Mouse (Mus musculus) limb, embryonic 12.5 days (tissue): Measurements from ENCODE around the gene Olfr1204. TPM values are rescaled to one million over a fixed set of nuclear protein-coding genes. Genes with fewer than 3 reads are reported as not detected.

ENCODE experiments used
- ATAC-seq: fragments of 200-750 bp; cut with Nextera tagmentation; 2 replicates; pipeline ENCODE4 v1.8.0; 2017; ENCODE audit warnings: low read depth, moderate TSS enrichment; ENCODE audit not compliant: insufficient number of reproducible peaks, insufficient read depth, low FRiP score, low TSS enrichment
- H3K27ac ChIP-seq: fragments of 300-500 bp; sonication (generic); 2 replicates; pipeline ENCODE4 v1.5.1; 2016; ENCODE audit warnings: mild to moderate bottlenecking, moderate library complexity
- H3K27me3 ChIP-seq: fragments of 300-500 bp; sonication (generic); 2 replicates; pipeline ENCODE4 v1.6.1; 2016; ENCODE audit warnings: mild to moderate bottlenecking, moderate library complexity
- H3K36me3 ChIP-seq: fragments of 300-500 bp; sonication (generic); 2 replicates; pipeline ENCODE4 v1.6.1; 2016; ENCODE audit warnings: mild to moderate bottlenecking, moderate library complexity
- H3K4me1 ChIP-seq: fragments of 300-500 bp; sonication (generic); replicated peaks from 2 replicates; pipeline ENCODE4 v1.6.1; 2016
- H3K4me2 ChIP-seq: fragments of 300-500 bp; sonication (generic); 2 replicates; pipeline ENCODE4 v1.6.1; 2016; ENCODE audit warnings: mild to moderate bottlenecking, moderate library complexity
- H3K4me3 ChIP-seq: fragments of 300-500 bp; sonication (generic); replicated peaks from 2 replicates; pipeline ENCODE4 v1.5.1; 2016; ENCODE audit warnings: mild to moderate bottlenecking
- H3K9ac ChIP-seq: fragments of 300-500 bp; sonication (generic); replicated peaks from 2 replicates; pipeline ENCODE4 v1.6.1; 2016; ENCODE audit warnings: mild to moderate bottlenecking, moderate library complexity
- H3K9me3 ChIP-seq: fragments of 300-500 bp; sonication (generic); 2 replicates; pipeline ENCODE4 v1.6.1; 2016; ENCODE audit warnings: mild to moderate bottlenecking, moderate library complexity
- WGBS: fragments of 180-500 bp; shearing (Covaris S2); methylation state at CpG from one replicate; pipeline ENCODE4 v1.1.7; 2016; 5-methylcytosine and 5-hydroxymethylcytosine counted together
- polyA plus RNA-seq: library from polyadenylated mRNA; unstranded; fragments of >200 nt; fragmentation: Nextera tagmentation; extraction: Ambion mirVana; gene quantifications from 2 replicates; pipeline ENCODE4 v1.2.1, GENCODE M21; 2016

The Olfr1204 gene
- polyA plus RNA-seq, result not detected in 2 replicates

DNA sequence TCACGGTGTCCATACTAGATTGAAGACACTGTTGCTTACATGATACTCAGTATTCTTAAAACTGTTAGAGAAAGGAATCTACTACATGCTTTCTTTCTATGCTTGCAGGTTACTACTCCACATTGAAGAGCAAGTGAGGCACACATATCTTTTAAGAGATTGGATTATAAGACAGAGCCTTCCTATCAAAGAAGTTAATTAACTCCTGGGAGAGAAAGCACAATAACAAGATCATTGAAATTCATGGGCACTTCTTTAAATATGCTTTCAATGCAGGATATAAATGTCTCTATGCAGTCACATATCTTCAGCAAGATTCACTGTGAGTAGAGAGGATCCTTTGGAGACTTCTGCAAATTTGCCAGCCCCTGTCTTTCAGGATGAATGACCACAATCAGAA lies at the start of gene Olfr1204:
Gene Olfr1204, plus strand, starts transcription at position 301 of the 400 bp plus-strand sequence.
- H3K4me3 ChIP-seq, result no peak within 1 kb of the TSS
- H3K9ac ChIP-seq, result no peak within 1 kb of the TSS
- H3K27ac ChIP-seq, result no peak within 1 kb of the TSS
- ATAC-seq, result no peak
- 88% methylated on average over 1 of the region's 1 CpGs for WGBS
- H3K27me3 ChIP-seq, result no peaks in the 10 kb centered on the region
- no peaks in the 10 kb centered on the region for H3K4me1 ChIP-seq
- no peak within 1 kb of the TSS for H3K4me2 ChIP-seq
- no peaks in the 10 kb centered on the region for H3K9me3 ChIP-seq
- no peaks in the 10 kb centered on the region for H3K36me3 ChIP-seq

DNA sequence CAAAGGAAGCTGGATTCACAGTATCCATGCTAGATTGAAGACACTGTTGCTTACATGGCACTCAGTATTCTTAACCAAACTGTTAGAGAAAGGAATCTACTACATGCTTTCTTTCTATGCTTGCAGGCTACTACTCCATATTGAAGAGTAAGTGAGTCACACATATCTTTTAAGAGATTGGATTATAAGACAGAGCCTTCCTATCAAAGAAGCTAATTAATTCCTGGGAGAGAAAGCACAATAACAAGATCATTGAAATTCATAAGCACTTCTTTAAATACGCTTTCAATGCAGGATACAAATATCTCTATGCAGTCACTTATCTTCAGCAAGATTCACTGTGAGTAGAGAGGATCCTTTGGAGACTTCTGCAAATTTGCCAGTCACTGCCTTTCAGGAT lies 34.9 kb upstream of the Olfr1204 start, which contains the start of gene Olfr1202:
Gene Olfr1202, plus strand, starts transcription at position 301 of the 400 bp plus-strand sequence.
- ATAC-seq, result no peak
- 79% methylated on average over 1 of the region's 1 CpGs for WGBS
- H3K27ac ChIP-seq, result no peak within 1 kb of the TSS

DNA sequence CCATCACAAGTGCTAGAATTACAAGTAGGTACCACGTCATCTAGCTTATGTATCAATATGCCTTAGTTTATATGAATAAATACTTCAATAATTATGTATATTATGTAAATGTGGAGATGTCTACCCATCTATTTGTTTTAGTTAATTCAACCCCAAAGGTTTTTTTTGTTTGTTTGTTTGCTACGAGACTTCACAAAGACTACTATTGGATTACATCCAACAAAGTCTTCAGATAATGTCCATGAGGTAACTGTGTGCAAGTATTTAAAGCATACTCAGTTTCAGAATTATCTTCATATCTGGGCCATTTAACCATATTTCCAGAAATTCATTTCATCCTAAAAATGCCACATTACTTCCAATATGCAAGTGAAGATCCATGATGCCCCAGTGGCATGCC lies 19.7 kb upstream of the Olfr1204 start, which contains the start of gene Olfr1205:
Gene Olfr1205, plus strand, starts transcription at position 301 of the 400 bp plus-strand sequence.
- Histone ChIP-seq H3K4me2 (no peak within 1 kb of the TSS), H3K36me3 (no peaks in the 10 kb centered on the region), H3K9me3 (no peaks in the 10 kb centered on the region), H3K27me3 (no peaks in the 10 kb centered on the region), H3K27ac (no peak within 1 kb of the TSS), H3K9ac (no peak within 1 kb of the TSS), H3K4me3 (no peak within 1 kb of the TSS), H3K4me1 (no peaks in the 10 kb centered on the region)
- 85% methylated on average over 2 of the region's 2 CpGs for WGBS
- ATAC-seq, result no peak

More for the DNA sequence above, 34.9 kb upstream of the Olfr1204 start, which contains the start of gene Olfr1202:
- no peaks in the 10 kb centered on the region for H3K4me1 ChIP-seq
- H3K9me3 ChIP-seq, result no peaks in the 10 kb centered on the region
- H3K9ac ChIP-seq, result no peak within 1 kb of the TSS
- no peak within 1 kb of the TSS for H3K4me2 ChIP-seq
- no peaks in the 10 kb centered on the region for H3K27me3 ChIP-seq
- no peaks in the 10 kb centered on the region for H3K36me3 ChIP-seq
- no peak within 1 kb of the TSS for H3K4me3 ChIP-seq

DNA sequence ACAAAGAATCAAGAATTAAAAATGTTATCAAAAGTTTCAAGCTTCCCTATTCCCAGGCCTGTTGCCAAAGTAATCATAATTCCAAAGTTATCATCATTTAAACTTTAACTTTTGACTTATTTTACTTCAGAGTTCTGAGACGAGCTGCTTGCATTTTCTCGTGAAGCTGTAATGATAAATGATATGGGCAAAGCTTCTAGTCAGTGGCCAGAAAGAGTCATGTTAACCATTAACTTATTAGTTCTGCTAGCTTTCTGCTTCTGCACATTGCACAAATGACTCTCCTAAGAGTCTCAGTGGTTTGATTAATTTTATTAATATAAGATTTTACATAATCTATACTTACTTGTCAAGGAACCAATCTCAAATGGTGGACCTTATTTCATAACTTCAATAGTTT lies 10.6 kb upstream of the Olfr1204 start:
- no peaks in the 10 kb centered on the region for H3K4me1 ChIP-seq
- WGBS, result 89% methylated on average over 2 of the region's 2 CpGs
- no peaks in the 10 kb centered on the region for H3K36me3 ChIP-seq
- ATAC-seq, result no peak
- H3K9me3 ChIP-seq, result no peaks in the 10 kb centered on the region
- H3K4me3 ChIP-seq, result no peak overlapping the region
- no peak overlapping the region for H3K9ac ChIP-seq
- no peak overlapping the region for H3K27ac ChIP-seq
- no peaks in the 10 kb centered on the region for H3K27me3 ChIP-seq
- no peak overlapping the region for H3K4me2 ChIP-seq

DNA sequence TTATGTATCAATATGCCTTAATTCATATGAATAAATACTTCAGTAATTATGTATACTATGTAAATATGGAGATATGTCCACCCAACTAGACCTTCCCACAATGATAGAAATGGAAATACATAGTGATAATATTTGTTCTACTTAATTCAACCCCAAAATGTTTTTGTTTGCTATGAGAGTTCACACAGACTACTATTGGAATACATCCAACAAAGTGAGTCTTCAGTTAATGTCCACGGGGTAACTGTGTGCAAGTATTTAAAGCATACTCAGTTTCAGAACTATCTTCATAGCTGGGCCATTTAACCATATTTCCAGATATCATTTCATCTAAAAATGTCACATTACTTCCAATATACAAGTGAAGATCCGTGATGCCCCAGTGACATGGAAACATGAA lies 13.8 kb downstream of the Olfr1204 start, which contains the start of gene Olfr1206:
Gene Olfr1206, plus strand, starts transcription at position 301 of the 400 bp plus-strand sequence.
- no peaks in the 10 kb centered on the region for H3K27me3 ChIP-seq
- no peak within 1 kb of the TSS for H3K4me2 ChIP-seq
- 81% methylated on average over 2 of the region's 2 CpGs for WGBS
- no peaks in the 10 kb centered on the region for H3K9me3 ChIP-seq
- no peak for ATAC-seq
- H3K4me1 ChIP-seq, result no peaks in the 10 kb centered on the region
- no peak within 1 kb of the TSS for H3K27ac ChIP-seq
- no peak within 1 kb of the TSS for H3K4me3 ChIP-seq
- H3K36me3 ChIP-seq, result no peaks in the 10 kb centered on the region
- no peak within 1 kb of the TSS for H3K9ac ChIP-seq

DNA sequence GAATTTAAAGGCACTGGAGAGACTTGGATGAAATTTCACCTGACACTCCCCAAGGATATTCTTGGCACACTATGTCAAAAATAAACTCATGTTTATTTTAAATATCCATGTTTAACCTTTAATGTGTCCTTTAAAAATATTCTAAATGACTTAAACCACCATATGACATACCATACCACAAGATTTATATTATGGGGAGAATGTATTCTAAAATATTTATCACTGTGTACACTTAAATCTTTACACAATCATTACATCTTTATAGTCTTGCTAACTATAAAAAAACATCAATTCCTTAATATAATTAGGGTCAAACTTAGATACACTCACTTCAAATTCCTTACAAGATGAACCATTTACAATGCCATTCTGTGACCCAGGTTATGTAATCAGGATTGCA lies 53.1 kb downstream of the Olfr1204 start, which contains the start of gene Olfr1208:
Gene Olfr1208, minus strand, starts transcription at position 101 of the 400 bp plus-strand sequence.
- H3K4me3 ChIP-seq, result no peak within 1 kb of the TSS
- ATAC-seq, result no peak
- H3K27me3 ChIP-seq, result no peaks in the 10 kb centered on the region
- H3K27ac ChIP-seq, result no peak within 1 kb of the TSS
- H3K36me3 ChIP-seq, result no peaks in the 10 kb centered on the region
- no peaks in the 10 kb centered on the region for H3K4me1 ChIP-seq
- H3K4me2 ChIP-seq, result no peak within 1 kb of the TSS
- H3K9ac ChIP-seq, result no peak within 1 kb of the TSS
- no peaks in the 10 kb centered on the region for H3K9me3 ChIP-seq

Other genes starting within 250 kb of the Olfr1204 start
- gene Olfr1191-ps1, start 208.8 kb upstream of the Olfr1204 start, polyA plus RNA-seq, result not detected in 2 replicates
- gene Olfr1192-ps1, start 200.8 kb upstream of the Olfr1204 start, polyA plus RNA-seq, result not detected in 2 replicates
- not detected in 2 replicates for gene Olfr1193, start 173.7 kb upstream of the Olfr1204 start, polyA plus RNA-seq
- not detected in 2 replicates for gene Olfr1195, start 160.1 kb upstream of the Olfr1204 start, polyA plus RNA-seq
- not detected in 2 replicates for gene Olfr1196, start 144.7 kb upstream of the Olfr1204 start, polyA plus RNA-seq
- not detected in 2 replicates for gene Olfr1197, start 116.9 kb upstream of the Olfr1204 start, polyA plus RNA-seq
- gene Olfr1198, start 97.9 kb upstream of the Olfr1204 start, polyA plus RNA-seq, result not detected in 2 replicates
- gene Olfr1199, start 88.8 kb upstream of the Olfr1204 start, polyA plus RNA-seq, result not detected in 2 replicates
- not detected in 2 replicates for gene Olfr1200, start 78.8 kb upstream of the Olfr1204 start, polyA plus RNA-seq
- gene Olfr1201, start 56.3 kb upstream of the Olfr1204 start, polyA plus RNA-seq, result not detected in 2 replicates
- gene Olfr1202, start 34.8 kb upstream of the Olfr1204 start, polyA plus RNA-seq, result 0.05 TPM in 1 of 2 replicates, not detected in the other
- not detected in 2 replicates for gene Olfr1205, start 19.6 kb upstream of the Olfr1204 start, polyA plus RNA-seq
- not detected in 2 replicates for gene Olfr1206, start 13.9 kb downstream of the Olfr1204 start, polyA plus RNA-seq
- gene Olfr1208, start 53.0 kb downstream of the Olfr1204 start, polyA plus RNA-seq, result not detected in 2 replicates
- not detected in 2 replicates for gene Olfr1209, start 65.9 kb downstream of the Olfr1204 start, polyA plus RNA-seq
- gene Olfr1211, start 88.8 kb downstream of the Olfr1204 start, polyA plus RNA-seq, result not detected in 2 replicates
- not detected in 2 replicates for gene Olfr1212, start 104.7 kb downstream of the Olfr1204 start, polyA plus RNA-seq
- not detected in 2 replicates for gene Gm13762, start 131.0 kb downstream of the Olfr1204 start, polyA plus RNA-seq
- not detected in 2 replicates for gene Olfr1214, start 143.4 kb downstream of the Olfr1204 start, polyA plus RNA-seq
- gene Olfr1215, start 157.7 kb downstream of the Olfr1204 start, polyA plus RNA-seq, result not detected in 2 replicates
- gene Olfr1216, start 169.0 kb downstream of the Olfr1204 start, polyA plus RNA-seq, result not detected in 2 replicates
- gene Olfr1217, start 182.8 kb downstream of the Olfr1204 start, polyA plus RNA-seq, result not detected in 2 replicates
- not detected in 2 replicates for gene Olfr1218, start 211.9 kb downstream of the Olfr1204 start, polyA plus RNA-seq
- gene Olfr1219, start 234.2 kb downstream of the Olfr1204 start, polyA plus RNA-seq, result not detected in 2 replicates